Mouse (Mus musculus): ENCODE measurements around the gene Twf1.

DNA sequence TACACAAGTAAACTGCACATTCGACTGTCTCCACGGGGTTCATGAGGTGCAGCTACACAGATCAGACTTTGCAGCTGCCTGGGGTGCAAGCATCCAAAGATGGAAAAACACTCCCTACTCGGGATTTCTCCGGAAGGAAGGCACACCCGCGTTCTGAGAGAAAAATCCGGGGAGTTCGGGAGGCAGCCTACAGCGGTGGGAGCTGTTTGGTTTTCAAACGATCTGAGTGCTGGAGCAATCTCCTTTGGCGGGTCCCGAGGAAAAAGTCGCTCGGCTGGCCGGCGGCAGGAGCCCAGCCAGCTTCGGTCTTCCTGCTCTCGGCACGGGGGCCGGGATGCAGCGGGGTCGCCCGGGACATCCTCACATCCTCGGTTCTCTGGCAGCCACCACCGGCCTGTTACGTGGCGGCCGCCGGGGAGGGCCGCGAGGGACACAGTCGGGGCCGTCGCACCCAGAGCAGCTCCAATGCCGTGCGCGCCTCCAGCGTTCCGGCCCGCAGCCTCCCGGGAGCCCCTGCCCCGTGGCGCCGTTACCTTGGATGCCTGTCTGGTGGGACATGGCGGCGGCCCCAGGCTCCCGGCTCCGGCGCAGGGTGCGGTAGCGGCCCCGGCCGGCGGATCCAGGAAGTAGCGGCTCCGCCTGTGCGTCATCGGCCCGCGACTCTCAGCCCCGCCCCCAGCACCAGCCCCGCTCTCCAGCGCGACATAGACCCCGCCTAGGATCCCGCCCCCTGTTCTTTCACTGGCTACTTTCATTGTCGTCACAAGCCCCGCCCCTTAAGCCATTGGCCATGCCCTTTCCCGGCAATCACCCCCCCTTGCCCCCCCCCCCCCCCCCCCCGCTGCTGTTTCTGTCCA, at the start of gene Twf1:
- TF ChIP-seq CTCF (IDR thresholded peaks at IDR 0.05; ENCODE audit: control insufficient read depth, insufficient read depth, insufficient read length): no peak
- no peak for TF ChIP-seq USF1 (IDR thresholded peaks at IDR 0.05; ENCODE audit: low read depth)
- TF ChIP-seq CEBPB (IDR thresholded peaks at IDR 0.05; ENCODE audit: low read depth): no peak
- TF ChIP-seq MAX (IDR thresholded peaks at IDR 0.05): no peak
- TF ChIP-seq MYOD1 (IDR thresholded peaks at IDR 0.05; ENCODE audit: control insufficient read depth, insufficient read length, low read depth): no peak
- no peak for TF ChIP-seq FOSL1 (IDR thresholded peaks at IDR 0.05; ENCODE audit: insufficient read depth, low read length, poor library complexity, severe bottlenecking)
- no peak for TF ChIP-seq MYOG (IDR thresholded peaks at IDR 0.05; ENCODE audit: control insufficient read depth, extremely low read depth, insufficient read length)
